ENCODE assay signal across 18 mouse cellular contexts in the genomic region with DNA sequence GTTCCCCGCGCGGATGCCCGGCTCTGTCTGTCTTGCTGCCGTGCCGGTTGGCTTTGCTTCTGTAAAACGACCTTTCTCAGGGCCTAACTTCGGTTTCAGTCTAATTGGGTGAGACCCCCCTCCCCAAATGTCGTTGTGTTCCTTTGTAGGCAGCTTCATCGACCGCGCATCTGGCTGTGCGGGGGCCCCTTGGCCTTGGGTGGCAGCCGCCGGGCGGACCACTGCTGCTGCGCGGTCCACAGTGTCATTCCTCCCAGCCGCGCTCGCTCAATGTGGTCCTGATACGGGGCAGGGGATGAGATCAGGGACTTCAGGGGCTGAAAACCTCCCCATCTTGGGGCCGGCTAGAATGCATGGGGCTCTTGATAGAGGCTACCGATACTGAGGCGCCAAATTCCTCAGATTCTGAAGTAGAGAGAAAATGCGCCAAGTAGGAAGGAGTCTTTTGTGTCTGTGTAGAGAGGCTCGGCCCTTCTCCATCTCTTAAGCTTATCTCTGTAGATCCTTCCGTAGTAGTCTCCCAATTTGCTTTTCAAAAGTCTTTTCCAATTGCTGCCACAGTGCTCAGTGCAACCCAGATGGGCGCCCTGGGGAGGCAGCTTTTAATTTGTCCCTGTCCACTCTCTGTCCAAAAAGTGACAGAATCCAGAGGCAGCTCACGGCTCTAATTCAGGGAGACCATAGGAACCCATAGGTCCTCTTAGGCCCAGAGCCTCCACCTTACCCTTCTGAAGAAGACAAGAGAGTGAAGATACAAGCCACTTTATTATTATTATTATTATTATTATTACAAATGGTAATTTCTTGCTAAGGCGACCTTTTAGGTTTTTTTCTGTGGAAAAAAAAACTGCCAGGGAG. TPM values are rescaled to one million over a fixed set of nuclear protein-coding genes. Genes with fewer than 3 reads are reported as not detected.
DNase-seq lines count a peak whose midpoint lies in the region; ATAC-seq and TF ChIP-seq lines count a peak whose summit lies in the region.
"Had no signal": no experiment of that assay in that cellular context is flagged by ENCODE, and none has a peak within 500 bp of the region (broad histone marks: within the 10 kb centered on the region; RNA-seq: fewer than 3 reads in every experiment).

No protein-coding gene starts in this region.

- H3K27ac ChIP-seq in forebrain, embryonic 11.5 days (ENCODE audit: low read depth, low read length) = no peak overlapping the region
- no peak overlapping the region for H3K27ac ChIP-seq in forebrain, embryonic 13.5 days
- H3K27ac ChIP-seq in kidney, embryonic 16.5 days (ENCODE audit: low read length) = peak overlapping the region; percentile 87
- H3K27ac ChIP-seq in neural tube, embryonic 11.5 days (ENCODE audit: low read depth, low read length) = peak overlapping the region; percentile 11; the same call in 1 of the 2 replicates
- no peak overlapping the region for H3K27ac ChIP-seq in left cerebral cortex, adult 2 months
- H3K27ac ChIP-seq: embryonic facial prominence, embryonic 12.5 days; forebrain, embryonic 12.5 days; liver, embryonic 14.5 days; midbrain, embryonic 13.5 days had no signal

- H3K4me1 ChIP-seq in forebrain, embryonic 11.5 days (replicated peaks; ENCODE audit: control insufficient read depth, insufficient read depth, low read length) = peaks cover 1% of the 10 kb centered on the region; the same call in 1 of the 2 replicates
- H3K4me1 ChIP-seq in forebrain, embryonic 13.5 days = peaks cover 4% of the 10 kb centered on the region; the same call in 1 of the 2 replicates
- peaks cover 11% of the 10 kb centered on the region; the same call in 1 of the 2 replicates for H3K4me1 ChIP-seq in kidney, embryonic 16.5 days (ENCODE audit: insufficient read depth, low read length)
- 0 out of 2 replicates have a peak, but pooled peaks cover 3% of the 10 kb centered on the region for H3K4me1 ChIP-seq in neural tube, embryonic 11.5 days (ENCODE audit: control insufficient read depth, insufficient read depth, low read length)
- H3K4me1 ChIP-seq: embryonic facial prominence, embryonic 12.5 days had no signal

- no peak overlapping the region for H3K9ac ChIP-seq in forebrain, embryonic 11.5 days (ENCODE audit: low read length)
- no peak overlapping the region for H3K9ac ChIP-seq in forebrain, embryonic 13.5 days
- H3K9ac ChIP-seq in kidney, embryonic 16.5 days (replicated peaks; ENCODE audit: low read length) = peak overlapping the region; percentile 80
- H3K9ac ChIP-seq in neural tube, embryonic 11.5 days (ENCODE audit: low read length) = peak overlapping the region; percentile 60
- H3K9ac ChIP-seq: embryonic facial prominence, embryonic 12.5 days; forebrain, embryonic 12.5 days; liver, embryonic 14.5 days; midbrain, embryonic 13.5 days had no signal

- intact Hi-C loops in left cerebral cortex, adult 2 months (cut with DNase I) = no loop called here

- DNase-seq in forebrain, embryonic 11.5 days (ENCODE audit: low spot score) = peak; percentile 63
- DNase-seq in kidney, adult 9 months = no peak
- peak; percentile 62 for DNase-seq in kidney, postnatal 10 days
- peak; percentile 48 for DNase-seq in neural tube, embryonic 11.5 days (ENCODE audit: low spot score)
- DNase-seq in left cerebral cortex, adult 2 months (ENCODE audit: extremely low spot score in 1 of 2, low spot score in 2 of 2) = no peak
- DNase-seq: adrenal gland, postnatal 25 days; cerebellum, postnatal 14 days had no signal

- H3K4me2 ChIP-seq in forebrain, embryonic 11.5 days (ENCODE audit: low read depth, low read length, severe bottlenecking) = no peak overlapping the region
- H3K4me2 ChIP-seq in forebrain, embryonic 13.5 days = no peak overlapping the region
- peak overlapping the region; percentile 59 for H3K4me2 ChIP-seq in kidney, embryonic 16.5 days (replicated peaks; ENCODE audit: low read depth, low read length)
- peak overlapping the region; percentile 38 for H3K4me2 ChIP-seq in neural tube, embryonic 11.5 days (ENCODE audit: low read depth)
- H3K4me2 ChIP-seq: embryonic facial prominence, embryonic 12.5 days; forebrain, embryonic 12.5 days; midbrain, embryonic 13.5 days had no signal

- no peak for TF ChIP-seq CTCF in left cerebral cortex, adult 2 months (IDR thresholded peaks at IDR 0.05)

- no peaks in the 10 kb centered on the region for H3K9me3 ChIP-seq in forebrain, embryonic 11.5 days (ENCODE audit: control insufficient read depth, low read length)
- no peaks in the 10 kb centered on the region for H3K9me3 ChIP-seq in forebrain, embryonic 13.5 days (replicated peaks)
- H3K9me3 ChIP-seq in kidney, embryonic 16.5 days (ENCODE audit: low read length) = no peaks in the 10 kb centered on the region
- no peaks in the 10 kb centered on the region for H3K9me3 ChIP-seq in neural tube, embryonic 11.5 days (ENCODE audit: control insufficient read depth, low read length)
- H3K9me3 ChIP-seq: embryonic facial prominence, embryonic 12.5 days; forebrain, embryonic 12.5 days; midbrain, embryonic 13.5 days had no signal

- H3K4me3 ChIP-seq in forebrain, embryonic 11.5 days (ENCODE audit: low read depth, low read length) = no peak overlapping the region
- no peak overlapping the region for H3K4me3 ChIP-seq in forebrain, embryonic 13.5 days
- H3K4me3 ChIP-seq in kidney, embryonic 16.5 days (ENCODE audit: low read length) = peak overlapping the region; percentile 64
- H3K4me3 ChIP-seq in neural tube, embryonic 11.5 days (ENCODE audit: low read depth, low read length) = peak overlapping the region; percentile 35
- no peak overlapping the region for H3K4me3 ChIP-seq in left cerebral cortex, adult 2 months
- H3K4me3 ChIP-seq: embryonic facial prominence, embryonic 12.5 days; forebrain, embryonic 12.5 days; midbrain, embryonic 13.5 days had no signal

- ATAC-seq in forebrain, embryonic 11.5 days (replicated peaks; ENCODE audit: low FRiP score) = no peak
- no peak for ATAC-seq in forebrain, embryonic 13.5 days
- no peak for ATAC-seq in kidney, embryonic 16.5 days (ENCODE audit: low FRiP score, low TSS enrichment)
- ATAC-seq in neural tube, embryonic 11.5 days (ENCODE audit: insufficient read depth, low FRiP score, low TSS enrichment) = no peak
- ATAC-seq in inflammation-experienced regulatory T-cells, adult 6 months = no peak
- ATAC-seq: midbrain, embryonic 13.5 days had no signal

- under 1% methylated on average over 31 of the region's 31 CpGs for WGBS in forebrain, embryonic 11.5 days
- under 1% methylated on average over 31 of the region's 31 CpGs for WGBS in forebrain, embryonic 13.5 days
- 3% methylated on average over 31 of the region's 31 CpGs for whole genome bisulfite sequencing in kidney, embryonic 16.5 days
- WGBS in neural tube, embryonic 11.5 days = under 1% methylated on average over 31 of the region's 31 CpGs

- peaks cover 93% of the 10 kb centered on the region for H3K27me3 ChIP-seq in forebrain, embryonic 11.5 days (ENCODE audit: control insufficient read depth, insufficient read depth, low read length)
- peaks cover 97% of the 10 kb centered on the region for H3K27me3 ChIP-seq in forebrain, embryonic 13.5 days
- H3K27me3 ChIP-seq in kidney, embryonic 16.5 days (ENCODE audit: insufficient read depth, low read length) = peaks cover 3% of the 10 kb centered on the region; the same call in 1 of the 2 replicates
- H3K27me3 ChIP-seq in neural tube, embryonic 11.5 days (ENCODE audit: control insufficient read depth, insufficient read depth, low read length) = peaks cover 92% of the 10 kb centered on the region

- no peaks in the 10 kb centered on the region for H3K36me3 ChIP-seq in forebrain, embryonic 11.5 days (ENCODE audit: control insufficient read depth, insufficient read depth, low read length)
- no peaks in the 10 kb centered on the region for H3K36me3 ChIP-seq in forebrain, embryonic 13.5 days (ENCODE audit: poor library complexity, severe bottlenecking)
- no peaks in the 10 kb centered on the region; the same call in 1 of the 2 replicates for H3K36me3 ChIP-seq in kidney, embryonic 16.5 days (ENCODE audit: insufficient read depth, low read length)
- no peaks in the 10 kb centered on the region for H3K36me3 ChIP-seq in neural tube, embryonic 11.5 days (ENCODE audit: control insufficient read depth, insufficient read depth, low read length)
- H3K36me3 ChIP-seq: embryonic facial prominence, embryonic 12.5 days; forebrain, embryonic 12.5 days; midbrain, embryonic 13.5 days had no signal

RNA-seq across cellular contexts. Expression of gene Hoxd10, which starts 3.8 kb away (rescaled TPM):
- polyA plus RNA-seq in forebrain, embryonic 11.5 days (2014; fragmentation: Nextera tagmentation; extraction: Ambion mirVana) = not detected in 2 replicates
- not detected in 2 replicates for polyA plus RNA-seq in forebrain, embryonic 13.5 days (2015; fragmentation: Nextera tagmentation; extraction: Ambion mirVana)
- 33.5 and 38.5 TPM in 2 replicates for polyA plus RNA-seq in kidney, embryonic 16.5 days (2015; fragmentation: Nextera tagmentation; extraction: Ambion mirVana)
- polyA plus RNA-seq in neural tube, embryonic 11.5 days (2014; fragmentation: Nextera tagmentation; extraction: Ambion mirVana) = 28.1 and 29.3 TPM in 2 replicates
- not detected for total RNA-seq in left cerebral cortex, adult 2 months (2021)
- polyA plus RNA-seq in inflammation-experienced regulatory T-cells, adult 6 months (2017; shearing (Covaris generic)) = not detected
- total RNA-seq: adrenal gland, postnatal 25 days; hematopoietic stem cell, adult 5-6 weeks; left cerebral cortex, adult 18-20 months had no signal
- polyA plus RNA-seq: embryonic facial prominence, embryonic 12.5 days; forebrain, embryonic 12.5 days; midbrain, embryonic 13.5 days; spleen, adult 2 months had no signal

RNA-seq across cellular contexts. Expression of gene Hoxd11, which starts 8.6 kb away (rescaled TPM):
- not detected in 2 replicates for polyA plus RNA-seq in forebrain, embryonic 11.5 days (2014; fragmentation: Nextera tagmentation; extraction: Ambion mirVana)
- not detected in 2 replicates for polyA plus RNA-seq in forebrain, embryonic 13.5 days (2015; fragmentation: Nextera tagmentation; extraction: Ambion mirVana)
- polyA plus RNA-seq in kidney, embryonic 16.5 days (2015; fragmentation: Nextera tagmentation; extraction: Ambion mirVana) = 13.9 and 17.9 TPM in 2 replicates
- polyA plus RNA-seq in neural tube, embryonic 11.5 days (2014; fragmentation: Nextera tagmentation; extraction: Ambion mirVana) = 8.1 and 8.5 TPM in 2 replicates
- total RNA-seq in left cerebral cortex, adult 2 months (2021) = not detected
- under 1 TPM in 1 of 3 experiments, not detected in 2; 0.11 TPM for polyA plus RNA-seq in inflammation-experienced regulatory T-cells, adult 6 months (2017; shearing (Covaris generic))
- total RNA-seq: adrenal gland, postnatal 25 days; heart, adult 8-10 months; hematopoietic stem cell, adult 5-6 weeks; left cerebral cortex, adult 18-20 months had no signal
- polyA plus RNA-seq: embryonic facial prominence, embryonic 12.5 days; forebrain, embryonic 12.5 days; midbrain, embryonic 13.5 days; spleen, adult 2 months had no signal

RNA-seq across cellular contexts. Expression of gene Hoxd9, which starts 9.6 kb away (rescaled TPM):
- not detected in 2 replicates for polyA plus RNA-seq in forebrain, embryonic 11.5 days (2014; fragmentation: Nextera tagmentation; extraction: Ambion mirVana)
- not detected in 2 replicates for polyA plus RNA-seq in forebrain, embryonic 13.5 days (2015; fragmentation: Nextera tagmentation; extraction: Ambion mirVana)
- polyA plus RNA-seq in kidney, embryonic 16.5 days (2015; fragmentation: Nextera tagmentation; extraction: Ambion mirVana) = 38.2 and 38.4 TPM in 2 replicates
- polyA plus RNA-seq in neural tube, embryonic 11.5 days (2014; fragmentation: Nextera tagmentation; extraction: Ambion mirVana) = 14.3 and 17.3 TPM in 2 replicates
- not detected for total RNA-seq in left cerebral cortex, adult 2 months (2021)
- polyA plus RNA-seq in inflammation-experienced regulatory T-cells, adult 6 months (2017; shearing (Covaris generic)) = not detected
- total RNA-seq: hematopoietic stem cell, adult 5-6 weeks; left cerebral cortex, adult 18-20 months had no signal
- polyA plus RNA-seq: forebrain, embryonic 12.5 days; midbrain, embryonic 13.5 days had no signal

RNA-seq across cellular contexts. Expression of gene Hoxd12, which starts 13.1 kb away (rescaled TPM):
- polyA plus RNA-seq in forebrain, embryonic 11.5 days (2014; fragmentation: Nextera tagmentation; extraction: Ambion mirVana) = not detected in 2 replicates
- not detected in 2 replicates for polyA plus RNA-seq in forebrain, embryonic 13.5 days (2015; fragmentation: Nextera tagmentation; extraction: Ambion mirVana)
- polyA plus RNA-seq in kidney, embryonic 16.5 days (2015; fragmentation: Nextera tagmentation; extraction: Ambion mirVana) = 4.5 and 4.7 TPM in 2 replicates
- 2.1 TPM in 2 replicates for polyA plus RNA-seq in neural tube, embryonic 11.5 days (2014; fragmentation: Nextera tagmentation; extraction: Ambion mirVana)
- not detected for total RNA-seq in left cerebral cortex, adult 2 months (2021)
- polyA plus RNA-seq in inflammation-experienced regulatory T-cells, adult 6 months (2017; shearing (Covaris generic)) = not detected
- total RNA-seq: adrenal gland, postnatal 25 days; heart, adult 8-10 months; hematopoietic stem cell, adult 5-6 weeks; left cerebral cortex, adult 18-20 months had no signal
- polyA plus RNA-seq: embryonic facial prominence, embryonic 12.5 days; forebrain, embryonic 12.5 days; midbrain, embryonic 13.5 days; spleen, adult 2 months had no signal

RNA-seq across cellular contexts. Expression of gene Hoxd8, which starts 16.5 kb away (rescaled TPM):
- polyA plus RNA-seq in forebrain, embryonic 11.5 days (2014; fragmentation: Nextera tagmentation; extraction: Ambion mirVana) = not detected in 2 replicates
- polyA plus RNA-seq in forebrain, embryonic 13.5 days (2015; fragmentation: Nextera tagmentation; extraction: Ambion mirVana) = not detected in 2 replicates
- polyA plus RNA-seq in kidney, embryonic 16.5 days (2015; fragmentation: Nextera tagmentation; extraction: Ambion mirVana) = 41.0 and 45.6 TPM in 2 replicates
- 21.3 and 23.1 TPM in 2 replicates for polyA plus RNA-seq in neural tube, embryonic 11.5 days (2014; fragmentation: Nextera tagmentation; extraction: Ambion mirVana)
- not detected for total RNA-seq in left cerebral cortex, adult 2 months (2021)
- not detected for polyA plus RNA-seq in inflammation-experienced regulatory T-cells, adult 6 months (2017; shearing (Covaris generic))
- total RNA-seq: hematopoietic stem cell, adult 5-6 weeks; left cerebral cortex, adult 18-20 months had no signal
- polyA plus RNA-seq: forebrain, embryonic 12.5 days; midbrain, embryonic 13.5 days had no signal

Comparison
In these comparisons a context has a peak if more than half of its experiments do, and no peak if none do; other contexts are left out.
1. DNase-seq: peak in forebrain, embryonic 11.5 days (single experiment), kidney, postnatal 10 days (single experiment) and neural tube, embryonic 11.5 days (single experiment); none in kidney, adult 9 months (single experiment) and left cerebral cortex, adult 2 months (0 of 2).
2. H3K27ac ChIP-seq: peak in kidney, embryonic 16.5 days (single experiment) and neural tube, embryonic 11.5 days (single experiment); none in forebrain, embryonic 11.5 days (single experiment), forebrain, embryonic 13.5 days (single experiment) and left cerebral cortex, adult 2 months (single experiment).
3. H3K4me2 ChIP-seq: peak in kidney, embryonic 16.5 days (single experiment) and neural tube, embryonic 11.5 days (single experiment); none in forebrain, embryonic 11.5 days (single experiment) and forebrain, embryonic 13.5 days (single experiment).
4. H3K4me3 ChIP-seq: peak in kidney, embryonic 16.5 days (single experiment) and neural tube, embryonic 11.5 days (single experiment); none in forebrain, embryonic 11.5 days (single experiment), forebrain, embryonic 13.5 days (single experiment) and left cerebral cortex, adult 2 months (single experiment).
5. H3K9ac ChIP-seq: peak in kidney, embryonic 16.5 days (single experiment) and neural tube, embryonic 11.5 days (single experiment); none in forebrain, embryonic 11.5 days (single experiment) and forebrain, embryonic 13.5 days (single experiment).
6. RNA of gene Hoxd10, which starts 3.8 kb away (polyA plus RNA-seq): 33.5 to 38.5 TPM in kidney, embryonic 16.5 days and 28.1 to 29.3 TPM in neural tube, embryonic 11.5 days; not detected in forebrain, embryonic 11.5 days, not detected in forebrain, embryonic 13.5 days and not detected in inflammation-experienced regulatory T-cells, adult 6 months; every median in the first group is over 10 times any median in the second.
7. RNA of gene Hoxd9, which starts 9.6 kb away (polyA plus RNA-seq): 38.2 to 38.4 TPM in kidney, embryonic 16.5 days and 14.3 to 17.3 TPM in neural tube, embryonic 11.5 days; not detected in forebrain, embryonic 11.5 days, not detected in forebrain, embryonic 13.5 days and not detected in inflammation-experienced regulatory T-cells, adult 6 months; every median in the first group is over 10 times any median in the second.